Mouse (Mus musculus): ENCODE results near the gene Lad1.

- TF ChIP-seq MYOG (IDR thresholded peaks at IDR 0.05; ENCODE audit: control insufficient read depth, extremely low read depth, insufficient read length) (no peak), CTCF (IDR thresholded peaks at IDR 0.05; ENCODE audit: control insufficient read depth, insufficient read depth, insufficient read length) (no peak)
Measured at GRCm38 (mm10) chr1:135868570-135868969, 50.2 kb downstream of the Lad1 start.
